Mouse (Mus musculus): ENCODE data around the gene Serpina11. TPM values are rescaled to one million over a fixed set of nuclear protein-coding genes. Genes with fewer than 3 reads are reported as not detected.

Serpina11 gene
- polyA plus RNA-seq, 1 experiment = not detected

DNA sequence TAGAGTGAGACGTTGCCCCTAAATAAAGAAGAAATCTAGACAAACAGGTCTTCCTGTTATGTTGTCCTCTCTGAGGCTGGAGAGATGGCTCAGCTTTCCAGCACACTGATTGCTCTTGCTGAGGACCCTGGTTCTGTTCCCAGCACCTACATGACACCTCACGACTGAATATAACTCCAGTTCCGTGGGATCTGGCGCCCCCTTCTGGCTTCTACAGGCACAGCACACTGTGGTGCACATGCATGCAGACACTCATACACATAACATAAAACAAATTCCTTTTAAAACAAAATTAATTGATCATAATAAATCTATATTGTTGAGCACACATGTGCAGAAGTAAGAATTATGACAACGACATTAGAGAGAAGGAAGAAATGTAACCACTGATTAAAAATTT lies 14.9 kb upstream of the Serpina11 start:
- no peaks in the 10 kb centered on the region for H3K79me3 ChIP-seq (ENCODE audit: low read depth)
- no peaks in the 10 kb centered on the region for H3K36me3 ChIP-seq (ENCODE audit: control insufficient read depth, insufficient read depth)
- H3K27me3 ChIP-seq (ENCODE audit: control insufficient read depth, insufficient read depth, insufficient read length) = no peaks in the 10 kb centered on the region
- no peak overlapping the region for H3ac ChIP-seq (ENCODE audit: control insufficient read depth, insufficient read length, low read depth)
- no peaks in the 10 kb centered on the region for H3K79me2 ChIP-seq (ENCODE audit: control insufficient read depth, insufficient read depth)
- TF ChIP-seq CEBPB (IDR thresholded peaks at IDR 0.05; ENCODE audit: low read depth) = no peak
- TF ChIP-seq FOSL1 (IDR thresholded peaks at IDR 0.05; ENCODE audit: insufficient read depth, low read length, poor library complexity, severe bottlenecking) = no peak
- no peak for TF ChIP-seq MAX (IDR thresholded peaks at IDR 0.05)
- H3K4me3 ChIP-seq (ENCODE audit: insufficient read depth, poor library complexity, severe bottlenecking) = no peak overlapping the region

DNA sequence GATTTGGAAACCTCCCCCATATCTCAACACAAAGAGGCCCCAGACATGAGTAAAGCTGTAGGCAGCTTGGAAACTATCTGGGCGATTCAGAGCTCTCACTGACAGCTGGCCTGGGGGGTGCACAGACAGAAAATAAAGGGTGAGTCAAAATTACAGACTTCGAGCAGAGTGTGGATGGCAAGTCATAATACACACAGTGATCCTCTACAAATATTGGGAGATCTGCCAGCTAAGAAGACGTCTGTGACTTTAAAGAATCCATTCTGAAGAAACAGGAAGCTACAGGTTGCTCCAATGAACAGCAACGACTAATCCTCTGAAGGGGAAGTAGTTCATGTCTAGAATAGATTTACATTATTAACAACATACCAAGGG lies 13.5 kb upstream of the Serpina11 start:
- H3K36me3 ChIP-seq (ENCODE audit: control insufficient read depth, insufficient read depth) = no peaks in the 10 kb centered on the region
- H3K79me3 ChIP-seq (ENCODE audit: low read depth) = no peaks in the 10 kb centered on the region
- H3ac ChIP-seq (ENCODE audit: control insufficient read depth, insufficient read length, low read depth) = no peak overlapping the region
- TF ChIP-seq MAX (IDR thresholded peaks at IDR 0.05) = no peak
- peak; percentile 26 for TF ChIP-seq MYOD1 (IDR thresholded peaks at IDR 0.05; ENCODE audit: control insufficient read depth, insufficient read length, low read depth)
- no peaks in the 10 kb centered on the region for H3K79me2 ChIP-seq (ENCODE audit: control insufficient read depth, insufficient read depth)
- H3K27me3 ChIP-seq (ENCODE audit: control insufficient read depth, insufficient read depth, insufficient read length) = no peaks in the 10 kb centered on the region
- no peak overlapping the region for H3K4me3 ChIP-seq (ENCODE audit: insufficient read depth, poor library complexity, severe bottlenecking)

DNA sequence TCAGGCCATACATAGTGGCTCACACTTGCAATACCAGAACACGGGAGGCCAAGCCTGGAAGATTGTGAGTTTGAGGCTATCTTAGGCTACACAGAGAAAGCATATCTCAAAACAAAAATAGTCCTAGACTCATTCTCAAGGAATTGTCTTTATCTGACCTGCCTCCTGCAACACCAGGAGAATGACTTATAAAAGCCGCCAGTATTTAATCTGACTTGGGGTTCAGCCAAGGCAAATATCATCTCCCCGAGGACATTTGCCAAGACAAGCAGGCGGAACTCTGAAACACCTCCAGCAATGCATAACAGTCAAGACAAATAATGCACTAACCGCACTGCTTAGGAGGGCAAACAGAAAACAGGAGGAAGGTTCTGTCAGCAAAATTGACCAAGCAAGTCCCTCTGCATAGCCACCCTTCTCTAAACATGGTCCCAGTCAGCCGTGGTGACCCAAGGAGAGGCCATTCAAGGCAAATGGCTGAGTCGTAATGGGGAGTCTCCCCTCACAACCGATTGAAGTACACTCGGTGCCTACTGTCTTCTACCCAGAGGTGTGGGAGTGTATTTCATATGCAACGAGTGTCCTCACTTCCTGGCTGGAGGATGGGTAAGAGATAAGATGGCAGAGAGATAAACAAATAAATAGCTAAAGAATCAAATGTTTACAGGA lies 12.9 kb upstream of the Serpina11 start:
- H3K36me3 ChIP-seq (ENCODE audit: control insufficient read depth, insufficient read depth) = no peaks in the 10 kb centered on the region
- H3ac ChIP-seq (ENCODE audit: control insufficient read depth, insufficient read length, low read depth) = no peak overlapping the region
- H3K79me2 ChIP-seq (ENCODE audit: control insufficient read depth, insufficient read depth) = no peaks in the 10 kb centered on the region
- TF ChIP-seq CEBPB (IDR thresholded peaks at IDR 0.05; ENCODE audit: low read depth) = no peak
- no peak for TF ChIP-seq FOSL1 (IDR thresholded peaks at IDR 0.05; ENCODE audit: insufficient read depth, low read length, poor library complexity, severe bottlenecking)
- no peak for TF ChIP-seq MYOG (IDR thresholded peaks at IDR 0.05; ENCODE audit: control insufficient read depth, extremely low read depth, insufficient read length)
- TF ChIP-seq MYOD1 (IDR thresholded peaks at IDR 0.05; ENCODE audit: control insufficient read depth, insufficient read length, low read depth) = no peak
- TF ChIP-seq MAX (IDR thresholded peaks at IDR 0.05) = no peak
- TF ChIP-seq CTCF (IDR thresholded peaks at IDR 0.05; ENCODE audit: control insufficient read depth, insufficient read depth, insufficient read length) = no peak
- TF ChIP-seq USF1 (IDR thresholded peaks at IDR 0.05; ENCODE audit: low read depth) = no peak
- no peak overlapping the region for H3K4me3 ChIP-seq (ENCODE audit: insufficient read depth, poor library complexity, severe bottlenecking)
- no peaks in the 10 kb centered on the region for H3K79me3 ChIP-seq (ENCODE audit: low read depth)
- H3K27me3 ChIP-seq (ENCODE audit: control insufficient read depth, insufficient read depth, insufficient read length) = no peaks in the 10 kb centered on the region

DNA sequence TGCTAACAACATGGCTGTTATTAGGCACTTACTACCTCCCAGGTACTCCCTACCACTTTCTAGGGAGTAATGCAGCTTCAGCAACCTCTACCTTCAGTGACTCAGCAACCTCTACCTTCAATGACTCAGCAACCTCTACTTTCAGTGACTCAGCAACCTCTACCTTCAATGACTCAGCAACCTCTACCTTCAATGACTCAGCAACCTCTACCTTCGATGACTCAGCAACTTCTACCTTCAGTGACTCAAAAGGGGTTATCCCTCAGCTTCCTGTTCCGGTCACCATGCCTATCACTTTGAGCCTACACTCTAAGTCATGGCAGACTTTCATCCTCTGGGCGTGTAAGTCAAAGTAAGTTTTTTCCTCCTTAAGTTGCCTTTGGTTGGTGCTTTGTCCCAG lies 10.8 kb upstream of the Serpina11 start:
- TF ChIP-seq FOSL1 (IDR thresholded peaks at IDR 0.05; ENCODE audit: insufficient read depth, low read length, poor library complexity, severe bottlenecking) = peak; percentile 36
- no peak for TF ChIP-seq CEBPB (IDR thresholded peaks at IDR 0.05; ENCODE audit: low read depth)
- H3K27me3 ChIP-seq (ENCODE audit: control insufficient read depth, insufficient read depth, insufficient read length) = no peaks in the 10 kb centered on the region
- H3K4me3 ChIP-seq (ENCODE audit: insufficient read depth, poor library complexity, severe bottlenecking) = no peak overlapping the region
- H3K79me3 ChIP-seq (ENCODE audit: low read depth) = no peaks in the 10 kb centered on the region
- H3K36me3 ChIP-seq (ENCODE audit: control insufficient read depth, insufficient read depth) = no peaks in the 10 kb centered on the region
- H3K79me2 ChIP-seq (ENCODE audit: control insufficient read depth, insufficient read depth) = no peaks in the 10 kb centered on the region
- H3ac ChIP-seq (ENCODE audit: control insufficient read depth, insufficient read length, low read depth) = no peak overlapping the region

DNA sequence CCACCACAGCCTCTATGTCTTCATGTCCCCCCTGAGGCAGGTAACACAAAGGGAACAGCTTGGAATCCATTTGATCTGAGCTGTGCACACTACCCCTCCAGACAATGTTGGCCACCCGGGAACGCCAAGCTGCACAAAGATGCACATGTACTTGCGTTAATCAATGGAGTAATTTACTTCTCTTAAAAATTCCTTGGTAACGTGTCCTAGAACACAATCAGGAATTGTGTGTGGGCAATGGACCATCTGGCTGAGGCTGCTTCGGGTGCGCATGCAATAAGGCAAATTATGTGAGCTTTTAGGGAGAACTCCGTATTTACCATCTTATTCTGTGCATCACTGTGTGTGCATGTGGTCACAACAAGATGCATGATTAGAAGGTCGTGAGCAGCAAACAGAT lies 9.9 kb upstream of the Serpina11 start:
- no peaks in the 10 kb centered on the region for H3K79me2 ChIP-seq (ENCODE audit: control insufficient read depth, insufficient read depth)
- H3K36me3 ChIP-seq (ENCODE audit: control insufficient read depth, insufficient read depth) = no peaks in the 10 kb centered on the region
- TF ChIP-seq CTCF (IDR thresholded peaks at IDR 0.05; ENCODE audit: control insufficient read depth, insufficient read depth, insufficient read length) (no peak), MYOD1 (IDR thresholded peaks at IDR 0.05; ENCODE audit: control insufficient read depth, insufficient read length, low read depth) (no peak), USF1 (IDR thresholded peaks at IDR 0.05; ENCODE audit: low read depth) (no peak), FOSL1 (IDR thresholded peaks at IDR 0.05; ENCODE audit: insufficient read depth, low read length, poor library complexity, severe bottlenecking) (no peak), CEBPB (IDR thresholded peaks at IDR 0.05; ENCODE audit: low read depth) (no peak), MYOG (IDR thresholded peaks at IDR 0.05; ENCODE audit: control insufficient read depth, extremely low read depth, insufficient read length) (no peak), MAX (IDR thresholded peaks at IDR 0.05) (no peak)
- H3K4me3 ChIP-seq (ENCODE audit: insufficient read depth, poor library complexity, severe bottlenecking) = no peak overlapping the region
- H3ac ChIP-seq (ENCODE audit: control insufficient read depth, insufficient read length, low read depth) = no peak overlapping the region
- no peaks in the 10 kb centered on the region for H3K27me3 ChIP-seq (ENCODE audit: control insufficient read depth, insufficient read depth, insufficient read length)
- no peaks in the 10 kb centered on the region for H3K79me3 ChIP-seq (ENCODE audit: low read depth)

DNA sequence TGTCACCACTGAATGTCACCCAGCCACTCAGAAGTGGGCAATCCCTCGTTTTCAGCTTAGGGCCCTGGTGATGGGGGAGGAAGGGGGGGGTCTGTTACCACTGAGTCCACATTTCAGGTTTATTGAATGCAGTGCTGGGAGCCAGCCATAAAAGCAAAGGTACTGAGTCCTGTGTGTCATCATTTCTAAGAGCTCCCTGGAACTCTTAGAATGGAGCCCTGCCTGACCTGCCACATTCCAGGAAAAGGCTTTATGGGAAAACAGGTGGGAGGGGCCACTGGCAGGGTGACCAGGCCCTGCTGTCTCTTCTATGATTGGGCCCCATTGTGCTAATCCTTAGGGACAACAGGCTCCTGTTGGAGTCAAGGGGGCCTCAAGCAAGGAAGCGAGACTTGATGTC lies 6.8 kb upstream of the Serpina11 start:
- no peaks in the 10 kb centered on the region for H3K79me3 ChIP-seq (ENCODE audit: low read depth)
- TF ChIP-seq MAX (IDR thresholded peaks at IDR 0.05) = no peak
- no peak for TF ChIP-seq FOSL1 (IDR thresholded peaks at IDR 0.05; ENCODE audit: insufficient read depth, low read length, poor library complexity, severe bottlenecking)
- TF ChIP-seq CEBPB (IDR thresholded peaks at IDR 0.05; ENCODE audit: low read depth) = no peak
- no peak for TF ChIP-seq CTCF (IDR thresholded peaks at IDR 0.05; ENCODE audit: control insufficient read depth, insufficient read depth, insufficient read length)
- TF ChIP-seq MYOG (IDR thresholded peaks at IDR 0.05; ENCODE audit: control insufficient read depth, extremely low read depth, insufficient read length) = no peak
- TF ChIP-seq MYOD1 (IDR thresholded peaks at IDR 0.05; ENCODE audit: control insufficient read depth, insufficient read length, low read depth) = no peak
- no peak for TF ChIP-seq USF1 (IDR thresholded peaks at IDR 0.05; ENCODE audit: low read depth)
- no peaks in the 10 kb centered on the region for H3K36me3 ChIP-seq (ENCODE audit: control insufficient read depth, insufficient read depth)
- H3K79me2 ChIP-seq (ENCODE audit: control insufficient read depth, insufficient read depth) = no peaks in the 10 kb centered on the region
- no peak overlapping the region for H3ac ChIP-seq (ENCODE audit: control insufficient read depth, insufficient read length, low read depth)
- H3K27me3 ChIP-seq (ENCODE audit: control insufficient read depth, insufficient read depth, insufficient read length) = no peaks in the 10 kb centered on the region
- H3K4me3 ChIP-seq (ENCODE audit: insufficient read depth, poor library complexity, severe bottlenecking) = no peak overlapping the region
